Mouse (Mus musculus) urinary bladder, postnatal 25 days (tissue): ENCODE measurements around the gene Gm28048.

Experiments
- DNase-seq: peaks from one replicate; pipeline ENCODE4 v3.0.0; 2022; ENCODE audit warnings: low spot score

Gm28048 gene

GRCm38 (mm10) chr11:22799987-22800424, 181.9 kb downstream of the Gm28048 start:
- no peak for DNase-seq

- no peak for DNase-seq
These were observed 183.0 kb downstream of the Gm28048 start for GRCm38 (mm10) chr11:22798916-22799315.

- DNase-seq = no peak
These were observed 187.2 kb downstream of the Gm28048 start for GRCm38 (mm10) chr11:22794734-22795133.

- DNase-seq = no peak
These were observed 188.0 kb downstream of the Gm28048 start for GRCm38 (mm10) chr11:22793881-22794203.

- DNase-seq = no peak
These were observed 188.6 kb downstream of the Gm28048 start for GRCm38 (mm10) chr11:22793176-22793880.

- no peak for DNase-seq
These were observed 189.7 kb downstream of the Gm28048 start for GRCm38 (mm10) chr11:22792149-22792548.

- DNase-seq = no peak
These were observed 190.2 kb downstream of the Gm28048 start for GRCm38 (mm10) chr11:22791726-22792125.

- no peak for DNase-seq
These were observed 194.1 kb downstream of the Gm28048 start for GRCm38 (mm10) chr11:22787833-22788232.
